In genomic region chr8:70897681-70898413, GRCm38 (mm10) we compare ENCODE assay signal across 8 mouse cellular contexts. TPM values are rescaled to one million over a fixed set of nuclear protein-coding genes. Genes with fewer than 3 reads are reported as not detected.
DNase-seq lines count a peak whose midpoint lies in the region; ATAC-seq and TF ChIP-seq lines count a peak whose summit lies in the region.

No protein-coding gene starts in this region.

- CTCF ChIA-PET in Patski (lab: Charles Lee): interaction anchor here (0.6 to 3.5 kb wide), 16 partner anchors 10 to 67 kb away, joined by 3 to 27 read pairs (median 4); partner anchors contain the start of gene Ccdc124

- H3K27ac ChIP-seq in hindbrain, embryonic 15.5 days (replicated peaks): peak overlapping the region; percentile 77

- no peaks in the 10 kb centered on the region for H3K27me3 ChIP-seq in Patski
- H3K27me3 ChIP-seq in hindbrain, embryonic 15.5 days: peaks cover 27% of the 10 kb centered on the region

- peak overlapping the region; percentile 77 for H3K4me3 ChIP-seq in hindbrain, embryonic 15.5 days

- under 1% methylated on average over 20 of the region's 20 CpGs for WGBS in hindbrain, embryonic 15.5 days

- H3K4me2 ChIP-seq in hindbrain, embryonic 15.5 days: peak overlapping the region; percentile 86

- H3K4me1 ChIP-seq in hindbrain, embryonic 15.5 days (replicated peaks): peaks cover 16% of the 10 kb centered on the region

- H3K9ac ChIP-seq in hindbrain, embryonic 15.5 days: peak overlapping the region; percentile 62

- peaks cover 27% of the 10 kb centered on the region for H3K36me3 ChIP-seq in hindbrain, embryonic 15.5 days

- POLR2A ChIA-PET in Patski (lab: Charles Lee): interaction anchor here (1.9 kb wide), 1 partner anchor 17 kb away, joined by 13 read pairs; no protein-coding TSS in a partner anchor

- no peak for TF ChIP-seq CTCF in Patski (IDR thresholded peaks at IDR 0.05)

- no peaks in the 10 kb centered on the region for H3K9me3 ChIP-seq in hindbrain, embryonic 15.5 days

- in situ Hi-C loops in Patski (cut with MboI; ENCODE audit: low pct_unique_long_range_greater_than_20kb): loop anchor here (5.0 to 25.0 kb wide), 2 partner anchors 59 to 464 kb away; partner anchors contain the start of genes Ocel1 and Use1

- peak; percentile 32 for ATAC-seq in Patski
- peak; percentile 53 for ATAC-seq in hindbrain, embryonic 15.5 days (ENCODE audit: low FRiP score, low read depth)

- no peak for DNase-seq in Patski (ENCODE audit: low read depth, low spot score)
- DNase-seq in cerebellum, postnatal 10 days: peak; percentile 94 to 95
- peak; percentile 87 to 91 for DNase-seq in frontal cortex, postnatal 36 days (ENCODE audit: low spot score in 2 of 2)
- DNase-seq in layer of hippocampus, postnatal 36 days: peak; percentile 79 to 87
- DNase-seq in lung, postnatal 25 days (ENCODE audit: low spot score): peak; percentile 87
- DNase-seq in retina, postnatal 7 days (ENCODE audit: low read depth, low spot score): peak; percentile 66
- peak; percentile 76 to 81 for DNase-seq in urinary bladder, adult 18-20 months (ENCODE audit: low spot score in 2 of 2)

RNA-seq across cellular contexts. Expression of gene Rpl18a, which starts 0.6 kb away (rescaled TPM):
- polyA plus RNA-seq in Patski (2021): 1,930 TPM
- 2,082 and 2,226 TPM in 2 replicates for polyA plus RNA-seq in hindbrain, embryonic 15.5 days (2015; fragmentation: Nextera tagmentation; extraction: Ambion mirVana)
- total RNA-seq in layer of hippocampus, postnatal 36 days (2021): 100 to 1,000 TPM; 659 to 685 TPM

RNA-seq across cellular contexts. Expression of gene Slc5a5, which starts 5.3 kb away (rescaled TPM):
- polyA plus RNA-seq in Patski (2021): 0.08 TPM
- 1.7 and 1.9 TPM in 2 replicates for polyA plus RNA-seq in hindbrain, embryonic 15.5 days (2015; fragmentation: Nextera tagmentation; extraction: Ambion mirVana)
- 1 to 10 TPM; 8.1 to 8.9 TPM for total RNA-seq in layer of hippocampus, postnatal 36 days (2021)

RNA-seq across cellular contexts. Expression of gene Map1s, which starts 7.9 kb away (rescaled TPM):
- 50.9 TPM for polyA plus RNA-seq in Patski (2021)
- 62.0 and 68.5 TPM in 2 replicates for polyA plus RNA-seq in hindbrain, embryonic 15.5 days (2015; fragmentation: Nextera tagmentation; extraction: Ambion mirVana)
- total RNA-seq in layer of hippocampus, postnatal 36 days (2021): 10 to 100 TPM; 87.3 to 89.7 TPM

RNA-seq across cellular contexts. Expression of gene Ccdc124, which starts 24.1 kb away (rescaled TPM):
- polyA plus RNA-seq in Patski (2021): 67.5 TPM
- 166 and 176 TPM in 2 replicates for polyA plus RNA-seq in hindbrain, embryonic 15.5 days (2015; fragmentation: Nextera tagmentation; extraction: Ambion mirVana)
- 10 to 100 TPM; 83.4 to 95.4 TPM for total RNA-seq in layer of hippocampus, postnatal 36 days (2021)

RNA-seq across cellular contexts. Expression of gene Kcnn1, which starts 34.8 kb away (rescaled TPM):
- 8.0 TPM for polyA plus RNA-seq in Patski (2021)
- polyA plus RNA-seq in hindbrain, embryonic 15.5 days (2015; fragmentation: Nextera tagmentation; extraction: Ambion mirVana): 19.2 and 19.8 TPM in 2 replicates
- 10 to 100 TPM; 16.9 to 17.7 TPM for total RNA-seq in layer of hippocampus, postnatal 36 days (2021)
